Mouse (Mus musculus) erythroid progenitor cell, adult 5-6 weeks (primary cell): ENCODE results near the gene Tgfbr3. TPM values are rescaled to one million over a fixed set of nuclear protein-coding genes. Genes with fewer than 3 reads are reported as not detected.

ENCODE experiments used
- ATAC-seq: replicated peaks from 2 replicates; pipeline ENCODE4 v1.8.0; 2016; ENCODE audit warnings: moderate number of reproducible peaks, mild to moderate bottlenecking, moderate TSS enrichment, inconsistent platforms; ENCODE audit not compliant: poor library complexity, low FRiP score, severe bottlenecking
- total RNA-seq, 2 experiments: library from RNA; stranded (forward) in 1 of 2; stranded (reverse) in 1 of 2; fragments of 150-400 nt in 1 of 2; fragments of 186-747, 209-891 nt in 1 of 2; gene quantifications; 2 replicates each; pipeline versions ENCODE4 v1.2.3 to v1.2.4; 2015 to 2017; ENCODE audit warnings: low replicate concordance in 2 of 2

The Tgfbr3 gene
- total RNA-seq, 2 experiments from 2014 or later: 4.7 to 5.4 TPM

- 0 out of 2 replicates have a peak, but pooled peaks have one; percentile 25 for ATAC-seq
Measured at GRCm38 (mm10) chr5:107129304-107129703, 160.1 kb downstream of the Tgfbr3 start.

GRCm38 (mm10) chr5:107126561-107126960 is 162.9 kb downstream of the Tgfbr3 start:
- no peak for ATAC-seq

- ATAC-seq: no peak
Measured at GRCm38 (mm10) chr5:107125131-107125530, 164.3 kb downstream of the Tgfbr3 start.

- no peak for ATAC-seq
Measured at GRCm38 (mm10) chr5:107124531-107124930, 164.9 kb downstream of the Tgfbr3 start.

- no peak for ATAC-seq
Measured at GRCm38 (mm10) chr5:107122622-107123021, 166.8 kb downstream of the Tgfbr3 start.

GRCm38 (mm10) chr5:107121086-107121485 is 168.3 kb downstream of the Tgfbr3 start:
- ATAC-seq: peak; percentile 57; the same call in 1 of the 2 replicates

GRCm38 (mm10) chr5:107120624-107121023 is 168.8 kb downstream of the Tgfbr3 start:
- ATAC-seq: peak; percentile 70

- no peak for ATAC-seq
Measured at GRCm38 (mm10) chr5:107119896-107120295, 169.5 kb downstream of the Tgfbr3 start.

GRCm38 (mm10) chr5:107116821-107117220 is 172.6 kb downstream of the Tgfbr3 start:
- no peak for ATAC-seq

- no peak for ATAC-seq
Measured at GRCm38 (mm10) chr5:107112656-107113275, 176.7 kb downstream of the Tgfbr3 start.

GRCm38 (mm10) chr5:107111802-107112201 is 177.6 kb downstream of the Tgfbr3 start:
- no peak for ATAC-seq

GRCm38 (mm10) chr5:107110880-107111520 is 178.4 kb downstream of the Tgfbr3 start:
- no peak for ATAC-seq

GRCm38 (mm10) chr5:107110089-107110879 is 179.1 kb downstream of the Tgfbr3 start:
- ATAC-seq: no peak

GRCm38 (mm10) chr5:107109416-107109815 is 180.0 kb downstream of the Tgfbr3 start:
- ATAC-seq: no peak

- ATAC-seq: no peak
Measured at GRCm38 (mm10) chr5:107106793-107107192, 182.6 kb downstream of the Tgfbr3 start.

- ATAC-seq: no peak
Measured at GRCm38 (mm10) chr5:107106139-107106538, 183.3 kb downstream of the Tgfbr3 start.

GRCm38 (mm10) chr5:107103591-107103990 is 185.8 kb downstream of the Tgfbr3 start:
- no peak for ATAC-seq

- no peak for ATAC-seq
Measured at GRCm38 (mm10) chr5:107102916-107103315, 186.5 kb downstream of the Tgfbr3 start.

- no peak for ATAC-seq
Measured at GRCm38 (mm10) chr5:107101684-107102083, 187.7 kb downstream of the Tgfbr3 start.

GRCm38 (mm10) chr5:107101135-107101534 is 188.3 kb downstream of the Tgfbr3 start:
- ATAC-seq: no peak

- no peak for ATAC-seq
Measured at GRCm38 (mm10) chr5:107099634-107100033, 189.8 kb downstream of the Tgfbr3 start.
